Mouse (Mus musculus) c-Kit-positive CD71-positive TER-119-positive erythroid progenitor cells, embryonic 14.5 days (primary cell): ENCODE data around the gene Olfr118.
"Not testable (repeated sequence)": the region's sequence is repeated elsewhere in the genome, so short reads cannot be mapped to it uniquely, and the experiment has no call there.

Experiments
- DNase-seq: peaks from one replicate; pipeline ENCODE4 v3.0.0-alpha.2; 2013; ENCODE audit warnings: low spot score

Olfr118 gene

GRCm38 (mm10) chr17:37666688-37667087 lies at the start of gene Olfr118:
Gene Olfr118, plus strand, starts transcription at chr17:37666988.
- DNase-seq = no peak

- DNase-seq = no peak
Observed at GRCm38 (mm10) chr17:37627009-37627408, 39.8 kb upstream of the Olfr118 start, which contains the start of the genes Olfr115 and Olfr116. Gene Olfr115, minus strand, starts transcription at chr17:37627109. Gene Olfr116, minus strand, starts transcription at chr17:37627199.

- no peak for DNase-seq
Observed at GRCm38 (mm10) chr17:37663682-37664081, 3.1 kb upstream of the Olfr118 start, which contains the start of gene Olfr117. Gene Olfr117, minus strand, starts transcription at chr17:37663782.

- DNase-seq = not testable (repeated sequence)
Observed at GRCm38 (mm10) chr17:37696264-37696663, 29.5 kb downstream of the Olfr118 start, which contains the start of gene Olfr119. Gene Olfr119, plus strand, starts transcription at chr17:37696564.

GRCm38 (mm10) chr17:37721508-37721907 lies 54.7 kb downstream of the Olfr118 start, which contains the start of gene Olfr120:
Gene Olfr120, plus strand, starts transcription at chr17:37721808.
- DNase-seq = no peak
